Mouse (Mus musculus) frontal cortex, postnatal 14 days (tissue): ENCODE data around the gene Ppm1k.
A peak's percentile ranks its signal among the peaks of the same experiment; 100 is the strongest.
"Not testable (repeated sequence)": the region's sequence is repeated elsewhere in the genome, so short reads cannot be mapped to it uniquely, and the experiment has no call there.

Source experiments
- DNase-seq, 2 experiments: peaks; one replicate each; pipeline ENCODE4 v3.0.0; 2022; ENCODE audit warnings: low spot score in 2 of 2

Ppm1k gene

DNA sequence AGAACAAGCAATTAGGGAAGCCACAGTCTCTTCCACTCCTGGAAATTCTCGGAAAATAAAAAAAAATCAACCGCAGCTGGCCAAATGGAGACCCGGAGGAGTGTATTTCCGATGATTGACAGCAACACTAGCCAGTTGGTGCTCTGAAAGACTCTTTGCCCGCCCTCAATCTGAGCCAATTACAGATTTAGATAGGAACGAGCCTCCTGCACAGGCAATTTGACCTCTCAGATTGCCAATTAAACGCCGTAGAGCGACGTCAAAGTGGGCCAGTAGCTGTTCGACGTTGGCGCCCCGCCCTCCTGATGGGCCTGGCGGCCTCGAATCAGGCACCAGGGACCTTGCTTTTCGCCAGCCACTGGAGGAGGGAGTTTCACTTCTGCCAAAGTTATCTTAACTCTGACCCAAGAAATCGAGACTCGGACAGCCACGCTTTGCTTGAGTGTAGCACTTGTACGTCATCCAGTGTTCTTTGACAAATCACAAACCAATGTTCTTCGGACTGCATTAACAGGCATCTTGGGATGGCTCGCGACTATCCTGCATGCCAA is at the start of gene Ppm1k:
Gene Ppm1k (minus strand): TSS at position 83 of the 551 bp plus-strand sequence.
- DNase-seq, result peak; percentile 98 to 99

DNA sequence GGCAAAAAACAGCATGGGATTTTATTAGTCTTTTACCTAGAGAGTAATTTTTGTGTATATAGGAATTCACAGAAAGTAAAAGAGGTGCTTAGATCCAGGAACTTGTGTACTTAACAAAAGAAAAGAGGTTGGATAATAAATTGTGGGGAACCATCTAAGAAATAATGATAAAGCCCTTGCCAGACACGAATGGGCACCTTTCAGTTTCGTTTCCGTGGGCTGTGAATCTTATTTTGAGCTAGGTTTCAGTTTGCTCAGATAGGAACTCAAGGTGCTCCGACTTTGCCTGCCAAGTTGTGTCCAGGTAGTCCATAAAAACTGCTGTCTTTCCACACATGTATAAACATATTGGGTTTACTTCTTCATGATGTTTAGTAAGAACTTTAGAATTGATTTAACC is 47.1 kb upstream of the Ppm1k start:
- no peak for DNase-seq

DNA sequence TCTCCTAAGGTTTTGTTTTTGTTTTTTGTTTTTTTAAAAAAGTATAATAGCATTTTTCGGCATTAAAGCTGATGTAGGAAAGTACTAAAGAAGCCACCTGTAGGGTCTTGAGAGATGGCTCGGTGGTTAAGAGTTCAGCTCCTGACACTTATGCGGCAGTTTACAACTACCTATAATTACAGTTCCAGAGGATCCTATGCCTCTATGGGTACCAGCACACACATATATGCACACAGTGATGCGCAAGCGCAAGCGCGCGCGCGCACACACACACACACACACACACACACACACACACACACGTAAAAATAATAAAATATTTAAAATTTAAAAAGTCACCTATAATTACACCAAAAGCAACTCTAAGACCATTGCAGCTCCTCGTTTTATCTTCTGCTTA is 46.3 kb upstream of the Ppm1k start:
- DNase-seq, result no peak

DNA sequence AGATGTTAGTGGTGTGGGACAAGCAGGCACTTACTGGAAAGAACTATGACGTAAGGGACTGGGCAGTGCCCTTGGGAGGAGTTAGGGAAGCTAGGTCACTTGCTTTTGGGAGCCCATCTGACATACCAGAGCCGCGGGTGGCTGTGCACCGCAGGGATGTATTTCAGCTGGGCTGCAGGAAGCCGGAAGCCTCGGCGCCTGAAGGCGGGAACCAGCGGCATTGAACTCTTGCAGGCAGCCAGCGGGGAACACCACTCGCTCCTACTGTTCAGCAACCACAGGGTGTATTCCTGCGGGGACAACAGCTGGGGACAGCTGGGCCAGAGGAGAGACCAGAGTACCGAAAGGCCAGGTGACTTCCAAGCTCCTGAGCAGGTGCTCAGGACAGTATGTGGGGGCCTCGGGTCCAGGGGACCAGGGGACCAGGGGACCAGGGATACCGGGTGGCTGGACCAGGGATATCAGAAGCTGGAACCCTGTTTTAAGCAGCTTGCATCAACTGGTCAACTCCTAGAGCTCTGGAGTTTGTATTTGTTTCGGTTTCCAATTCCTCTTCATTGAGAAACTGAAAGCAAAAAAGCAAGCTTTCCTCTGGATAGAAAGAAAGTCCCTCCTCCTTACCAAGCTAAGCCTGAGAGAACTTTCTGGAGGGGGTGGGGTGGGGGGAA is 45.7 kb upstream of the Ppm1k start, which contains the start of gene Herc6:
Gene Herc6 (plus strand): TSS at position 120 of the 668 bp plus-strand sequence.
- peak; percentile 29 to 39 for DNase-seq

DNA sequence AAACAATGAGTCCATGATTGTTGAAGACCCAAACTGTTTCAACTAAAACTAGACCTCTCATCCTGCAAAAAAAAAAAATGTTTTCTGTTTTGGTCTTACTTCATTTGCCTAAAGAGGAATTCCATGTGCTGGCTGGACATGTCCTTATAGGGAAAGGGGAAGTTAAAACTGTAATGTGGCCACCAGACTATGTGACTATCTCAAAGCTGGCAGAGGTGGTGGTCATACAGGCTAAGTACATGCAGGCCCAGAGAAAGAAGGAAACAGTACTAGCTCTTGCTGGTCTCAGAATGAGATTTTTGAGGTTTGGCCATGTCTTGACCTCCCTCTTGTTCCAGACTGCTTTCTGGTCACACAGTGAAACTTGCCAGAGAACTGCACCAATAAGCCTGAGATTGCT is 36.3 kb upstream of the Ppm1k start:
- DNase-seq, result no peak

DNA sequence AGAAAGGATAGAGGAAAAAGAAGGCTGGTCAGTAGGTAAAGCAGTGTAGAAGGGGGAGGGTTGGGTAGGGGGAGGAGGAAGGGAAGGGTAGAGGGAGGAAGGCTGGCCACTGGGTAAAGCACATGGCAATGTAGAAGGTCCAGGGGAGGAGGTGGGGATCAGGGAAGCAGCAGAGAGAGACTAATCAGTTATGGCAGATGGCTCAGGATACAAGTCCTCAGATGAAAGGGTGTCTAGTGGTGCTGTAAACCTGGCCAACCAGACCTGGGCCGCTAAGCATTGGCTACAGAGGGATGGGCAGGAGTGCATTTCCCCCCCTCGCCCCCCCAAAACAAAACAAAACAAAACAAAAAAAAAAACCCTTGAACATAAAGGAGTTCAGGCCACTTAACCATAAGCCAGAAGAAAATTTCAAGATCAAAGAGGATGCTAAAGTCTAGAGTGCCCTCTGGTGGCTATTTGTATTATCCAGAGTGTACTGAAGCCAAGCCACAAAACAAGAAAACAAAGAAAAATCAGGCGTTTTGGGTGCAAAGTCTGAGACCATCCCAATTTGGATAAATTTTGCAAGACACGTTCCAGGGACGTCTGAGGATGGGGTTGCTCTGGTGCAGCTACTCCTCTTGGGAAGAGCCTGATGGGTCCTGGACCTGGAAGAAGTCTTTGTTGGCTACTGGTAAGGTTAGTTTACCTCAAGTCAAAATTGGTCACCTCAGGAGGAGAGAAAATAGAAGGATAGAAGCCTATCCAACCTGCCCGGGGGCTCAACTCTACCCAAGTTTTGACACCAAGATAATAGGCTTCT is 35.1 kb upstream of the Ppm1k start:
- no peak for DNase-seq

DNA sequence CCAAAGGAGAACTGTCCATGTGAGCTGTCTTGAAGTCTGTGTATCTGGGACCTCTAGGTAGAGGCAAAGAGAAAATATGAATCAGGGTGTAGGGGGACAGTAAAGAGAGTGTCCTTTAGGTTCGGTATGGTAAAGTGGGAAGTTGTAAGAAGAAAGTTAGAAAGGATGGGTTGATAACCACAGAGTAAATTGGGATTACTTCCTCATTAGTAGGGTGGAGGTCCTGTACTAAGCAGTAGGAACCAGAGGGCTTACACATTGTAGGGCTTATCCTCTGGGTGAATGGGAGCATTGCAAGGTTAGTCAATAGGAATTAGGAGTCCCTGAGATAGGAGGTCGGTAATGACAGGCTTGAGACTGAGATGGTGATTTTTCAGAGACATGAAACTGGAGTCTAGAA is 32.4 kb upstream of the Ppm1k start:
- DNase-seq, result no peak

DNA sequence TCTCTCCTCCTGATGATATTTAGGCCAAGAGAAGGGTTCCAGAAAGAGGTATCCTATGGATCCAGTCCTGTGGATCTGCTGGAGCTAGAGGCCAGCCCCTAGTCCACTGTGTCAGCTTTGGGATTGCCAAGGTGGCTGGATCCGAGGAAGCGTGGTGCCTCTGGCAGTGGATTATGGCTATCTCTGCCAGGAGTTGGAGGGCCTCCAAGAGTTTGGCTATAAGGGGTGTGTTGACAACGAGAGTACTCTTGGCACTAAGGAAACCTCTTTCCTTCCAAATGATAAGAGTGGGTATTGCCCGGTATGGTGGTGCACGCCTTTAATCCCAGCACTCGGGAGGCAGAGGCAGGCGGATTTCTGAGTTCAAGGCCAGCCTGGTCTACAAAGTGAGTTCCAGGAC is 30.2 kb upstream of the Ppm1k start:
- no peak for DNase-seq

DNA sequence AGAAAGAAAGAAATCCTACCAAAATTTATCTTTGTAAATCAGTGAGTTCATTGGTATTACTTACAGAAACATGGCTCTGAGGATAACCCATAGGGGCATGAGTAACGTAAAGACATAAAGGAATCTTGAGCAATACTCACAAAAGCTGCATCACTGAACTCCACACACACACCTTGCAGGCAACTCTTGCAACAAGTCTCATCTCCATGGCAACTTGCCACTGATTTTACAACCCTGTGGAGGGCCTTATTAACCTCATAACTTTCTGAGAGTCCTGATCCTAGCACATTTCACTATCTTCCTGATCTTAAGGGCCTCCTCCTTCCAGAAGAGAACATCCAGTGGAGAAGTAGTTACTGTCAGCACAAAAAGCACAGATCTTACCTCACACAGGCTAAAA is 28.2 kb upstream of the Ppm1k start:
- no peak for DNase-seq

DNA sequence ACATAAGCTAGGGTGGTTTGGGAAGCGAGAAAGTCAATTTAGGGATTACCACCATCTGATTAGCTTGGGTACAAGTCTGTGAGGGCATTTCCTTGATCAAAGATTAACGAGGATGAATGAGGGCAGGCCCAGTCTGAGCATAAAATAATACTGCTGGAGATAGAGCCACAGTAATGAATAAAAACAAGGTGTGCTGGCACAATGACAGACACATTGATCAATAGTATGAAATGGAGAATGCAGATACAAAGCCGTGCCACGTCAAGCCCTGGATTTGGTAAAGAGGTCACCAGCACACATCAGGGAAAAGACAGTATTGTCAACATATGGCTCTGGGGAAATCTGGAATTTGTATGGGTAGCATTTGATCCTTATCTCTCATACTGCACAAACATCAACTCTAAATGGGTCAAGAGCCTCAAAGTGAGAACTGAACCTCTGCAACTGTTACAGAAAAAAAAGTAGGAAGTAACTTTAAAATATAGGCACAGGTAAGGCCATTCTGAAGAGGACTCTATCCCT is 22.6 kb upstream of the Ppm1k start:
- DNase-seq, result no peak

DNA sequence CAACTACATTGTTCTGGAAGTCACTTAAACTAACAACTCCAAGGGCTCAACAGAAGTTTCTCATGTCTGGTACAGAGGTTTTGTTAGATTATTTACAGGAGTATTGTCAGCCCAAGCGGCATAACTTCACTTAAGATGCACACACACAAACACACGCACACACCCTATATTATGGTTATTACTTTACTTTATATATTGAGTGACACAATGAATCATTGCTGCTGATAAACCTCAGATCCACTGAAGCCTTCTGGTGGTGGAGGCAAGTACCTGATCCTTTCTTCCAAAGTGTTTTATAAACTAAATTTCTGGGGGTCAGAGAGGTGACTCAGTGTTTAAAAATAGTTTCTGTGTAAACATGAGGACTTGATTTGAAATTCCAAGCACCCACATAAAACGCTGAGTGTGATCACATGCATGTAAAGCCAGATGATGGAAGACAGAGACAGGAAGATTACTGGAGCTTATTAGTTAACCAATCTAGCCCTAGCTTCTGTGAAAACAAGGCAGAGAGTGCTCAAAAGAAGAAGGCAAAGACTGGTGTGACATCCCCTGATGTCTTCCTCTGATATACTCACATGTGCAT is 16.0 kb upstream of the Ppm1k start:
- DNase-seq, result no peak

DNA sequence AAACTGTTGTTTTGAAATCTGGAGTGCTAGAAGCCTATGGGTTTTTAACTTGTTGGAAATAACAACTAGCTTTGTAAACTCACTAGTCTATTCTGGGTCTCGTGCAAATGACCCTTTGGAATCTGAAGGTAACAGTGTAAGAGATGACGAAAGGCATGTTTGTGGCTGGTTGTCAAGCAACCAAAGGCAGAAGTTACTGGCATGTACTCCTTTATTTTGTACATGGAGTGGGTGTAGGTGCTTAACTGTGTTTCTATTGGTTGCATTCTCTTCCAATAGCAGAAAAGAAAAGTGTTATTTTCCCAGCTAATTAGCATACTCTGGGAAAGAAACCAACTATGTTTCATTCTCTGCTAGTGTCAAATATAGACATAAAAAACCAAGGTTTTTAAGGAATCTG is 9.6 kb upstream of the Ppm1k start:
- no peak for DNase-seq

DNA sequence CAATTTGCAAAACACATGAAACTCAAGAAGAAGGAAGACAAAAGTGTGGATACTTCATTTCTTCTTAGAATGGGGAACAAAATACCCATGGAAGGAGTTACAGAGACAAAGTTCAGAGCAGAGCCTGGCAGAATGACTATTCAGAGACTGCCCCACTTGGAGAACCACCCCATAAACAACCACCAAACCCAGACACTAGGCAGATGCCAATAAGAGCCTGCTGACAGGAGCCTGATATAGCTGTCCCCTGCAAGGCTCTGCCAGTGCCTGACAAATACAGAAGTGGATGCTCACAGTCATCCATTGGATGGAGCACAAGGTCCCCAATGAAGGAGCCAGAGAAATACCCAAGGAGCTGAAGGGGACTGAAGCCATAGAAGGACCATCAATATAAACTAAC is 8.3 kb upstream of the Ppm1k start:
- DNase-seq, result not testable (repeated sequence)

DNA sequence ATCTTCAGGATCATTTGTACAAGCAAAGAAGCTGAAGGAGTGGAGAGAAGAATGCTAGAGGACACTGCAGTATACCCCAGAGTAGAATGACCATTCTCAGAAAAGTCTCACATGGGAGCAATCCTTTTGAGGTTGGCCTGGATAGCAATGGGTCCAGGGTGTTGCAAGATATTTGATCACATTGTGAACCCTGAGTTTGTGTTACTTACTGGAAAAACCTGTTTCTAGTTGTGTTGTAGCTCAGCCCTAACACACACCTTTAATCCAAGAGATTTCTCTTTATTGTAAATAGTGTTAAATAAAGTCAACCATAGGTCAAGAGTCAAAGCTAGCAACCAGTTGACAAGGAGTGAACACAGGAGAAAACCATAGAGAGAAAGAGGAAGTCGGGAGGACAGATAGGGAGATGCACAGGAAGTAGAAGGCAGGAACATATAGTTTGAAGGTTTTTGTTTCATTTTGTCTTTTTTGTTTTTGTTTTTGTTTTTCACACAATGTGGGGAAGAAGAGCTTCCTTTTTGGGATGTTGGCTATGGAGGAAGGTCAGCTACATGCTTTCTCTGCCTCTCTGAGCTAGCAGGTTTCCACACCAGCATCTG is 6.6 kb upstream of the Ppm1k start:
- no peak for DNase-seq

DNA sequence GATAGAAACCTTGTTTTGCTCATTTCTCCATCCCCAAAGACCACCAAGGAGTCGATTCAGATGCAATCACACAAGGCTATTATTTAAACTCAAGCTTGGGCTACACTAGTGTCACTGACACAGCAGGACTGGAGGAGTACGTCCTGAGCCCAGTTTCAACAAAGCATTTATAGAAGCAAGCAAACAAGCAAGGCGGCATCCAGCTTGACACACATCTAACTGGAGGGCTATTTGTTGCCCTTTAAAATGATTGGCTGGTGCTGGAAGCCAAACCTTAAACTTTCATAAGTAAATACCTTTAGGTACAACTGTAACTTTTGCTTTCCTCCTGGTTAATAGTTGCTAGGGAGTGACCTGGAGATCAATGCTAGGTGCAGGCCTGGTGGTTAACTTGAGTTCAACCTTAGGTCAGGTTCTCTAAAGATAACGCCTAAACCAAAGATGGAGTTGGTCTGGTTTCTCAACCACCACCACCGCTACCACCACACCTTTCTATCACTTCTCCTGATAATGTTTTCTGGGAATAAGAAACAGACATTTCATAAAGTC is 5.8 kb upstream of the Ppm1k start:
- DNase-seq, result no peak

DNA sequence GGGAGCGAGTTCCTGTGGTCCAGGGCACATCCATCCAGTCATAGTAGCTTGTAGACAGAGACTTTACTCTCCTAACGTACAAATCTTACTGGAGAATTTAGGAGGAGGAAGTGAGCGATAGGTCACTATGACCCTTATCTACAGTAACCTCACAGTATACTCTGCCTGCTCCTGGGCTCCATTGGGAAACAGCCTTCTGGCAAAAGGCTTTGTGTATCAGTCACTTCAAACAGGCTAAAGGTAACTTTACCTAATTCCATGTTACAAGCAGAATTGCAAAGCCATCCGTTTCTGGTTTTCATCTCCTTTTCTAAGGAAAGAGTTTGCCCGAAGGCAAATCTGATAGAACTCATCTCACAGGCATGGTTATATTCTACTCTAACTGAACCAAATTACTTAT is 2.6 kb upstream of the Ppm1k start:
- DNase-seq, result no peak

DNA sequence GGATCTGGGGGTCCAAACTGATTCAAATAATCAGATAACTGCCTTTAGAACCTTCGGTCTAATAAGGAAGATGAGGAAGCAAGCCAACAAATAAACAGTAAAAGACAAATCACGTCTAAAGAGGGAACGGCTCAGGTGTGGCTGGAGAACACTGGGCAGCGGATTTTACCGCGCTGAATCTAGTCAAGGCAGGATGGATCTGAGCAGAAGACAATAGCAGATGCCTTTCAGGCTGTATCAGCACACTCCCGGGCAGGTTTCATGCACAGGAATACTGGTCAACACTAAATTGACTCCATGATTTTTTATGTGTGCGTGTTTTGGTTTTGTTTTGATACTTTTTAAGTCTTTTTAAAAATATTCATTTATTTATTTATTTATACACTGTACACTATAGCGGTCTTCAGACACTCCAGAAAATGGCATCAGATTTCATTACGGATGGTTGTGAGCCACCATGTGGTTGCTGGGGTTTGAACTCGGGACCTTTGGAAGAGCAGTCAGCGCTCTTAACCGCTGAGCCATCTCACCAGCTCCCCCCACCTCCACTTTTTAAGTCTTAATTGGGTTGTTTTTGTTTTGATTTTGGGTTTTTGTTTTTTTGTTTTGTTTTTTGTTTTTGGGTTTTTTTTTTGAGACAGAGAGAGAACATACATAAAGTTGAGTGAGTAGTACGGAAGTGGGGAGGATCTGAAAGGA is 852 bp upstream of the Ppm1k start:
- DNase-seq, result no peak

DNA sequence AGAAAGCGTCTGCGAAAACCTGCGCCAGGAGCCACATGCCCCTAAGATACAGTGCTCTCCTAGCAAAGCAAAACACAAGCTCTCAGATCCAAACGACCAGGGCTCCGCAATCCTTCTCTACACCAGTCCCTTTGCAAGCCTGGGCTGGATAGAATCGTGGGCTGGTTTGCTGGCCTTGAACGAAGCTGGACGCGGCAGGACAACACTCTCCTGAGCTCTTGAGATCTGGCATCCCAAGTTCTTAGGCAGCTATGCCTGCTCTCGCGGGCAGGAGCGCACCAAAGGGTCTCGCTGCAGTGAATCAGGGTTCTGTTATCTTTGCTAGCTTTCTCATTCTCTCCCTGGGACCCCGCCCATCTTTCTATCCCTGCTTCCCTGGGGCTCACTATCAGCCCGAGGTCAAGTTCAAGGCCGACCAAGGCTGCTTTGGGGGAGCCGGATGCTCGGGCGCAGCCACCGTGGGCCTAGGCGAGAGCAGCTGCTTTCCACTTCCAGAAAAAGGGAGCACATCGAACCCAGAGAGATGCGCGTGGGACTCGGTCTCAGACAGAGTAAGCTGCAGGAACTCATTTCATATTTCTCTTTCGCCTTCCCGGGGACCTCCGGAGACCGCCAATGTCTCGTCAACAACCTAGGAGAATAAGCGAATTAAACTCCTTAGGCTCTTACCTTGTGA is 519 bp downstream of the Ppm1k start:
- peak in 1 of 2 experiments; percentile 38 for DNase-seq

DNA sequence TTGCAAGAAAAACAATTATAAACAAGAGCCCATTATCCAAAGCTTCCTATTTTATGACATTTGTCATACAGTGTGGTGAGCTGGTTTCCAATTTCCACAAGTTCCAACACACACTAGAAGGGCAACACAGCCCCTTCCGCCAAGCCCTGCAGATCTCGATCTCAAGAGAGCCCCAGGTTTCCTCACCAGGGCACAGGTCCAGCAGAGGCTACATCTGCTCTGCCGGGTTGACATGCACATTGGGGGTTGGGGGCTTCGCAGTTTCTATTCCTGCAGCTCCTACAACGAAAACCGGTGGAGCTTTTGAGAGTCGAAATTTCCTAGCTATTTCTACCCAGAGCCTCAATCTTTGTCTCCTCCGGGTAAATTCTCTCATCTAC is 1.0 kb downstream of the Ppm1k start:
- DNase-seq, result peak in 1 of 2 experiments; percentile 21

DNA sequence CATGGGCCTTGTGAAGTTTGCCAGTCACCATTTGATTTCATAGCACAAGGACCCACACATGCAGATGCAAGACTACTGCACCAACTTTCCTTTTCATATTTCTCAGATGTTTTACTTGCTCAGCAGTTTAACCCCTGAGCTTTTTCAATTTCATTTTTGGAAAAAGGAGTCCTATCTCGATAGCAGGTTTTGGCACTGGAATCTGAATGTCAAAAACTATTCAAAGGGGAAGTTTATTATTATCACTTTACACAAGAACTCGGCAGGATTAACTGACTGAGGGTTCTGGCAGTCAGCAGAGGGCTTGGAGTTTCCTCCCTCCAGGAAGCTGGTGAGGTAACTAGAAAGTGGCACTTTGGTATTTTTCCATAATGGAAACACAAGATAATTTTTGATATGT is 1.9 kb downstream of the Ppm1k start:
- DNase-seq, result no peak

DNA sequence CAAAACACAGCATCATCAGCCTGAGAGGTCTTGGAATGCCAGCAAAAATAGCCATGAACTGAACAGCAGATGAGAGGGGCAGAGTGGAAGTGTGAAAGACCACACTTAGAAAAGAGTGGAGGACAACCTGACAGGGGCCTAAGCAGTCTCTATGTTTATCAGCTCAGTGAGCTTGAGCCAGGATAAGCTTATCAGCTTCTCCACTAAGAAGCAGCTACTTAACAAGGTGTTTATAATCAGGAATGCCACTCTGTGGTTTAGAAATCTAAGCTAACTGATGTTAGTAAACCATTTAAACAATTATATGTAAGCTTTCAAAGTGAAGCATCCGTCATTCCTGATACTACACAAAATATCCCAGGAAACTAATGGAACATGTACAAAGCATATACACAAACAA is 3.2 kb downstream of the Ppm1k start:
- DNase-seq, result no peak
